Mouse (Mus musculus) frontal cortex, postnatal 14 days (tissue): ENCODE results near the gene Olfr810.

Experiments used
- DNase-seq, 2 experiments: peaks; one replicate each; pipeline ENCODE4 v3.0.0; 2022; ENCODE audit warnings: low spot score in 2 of 2

Olfr810 gene

GRCm38 (mm10) chr10:129794817-129795216 is at the start of gene Olfr810:
Gene Olfr810, minus strand, starts transcription at chr10:129794917.
- DNase-seq = no peak

GRCm38 (mm10) chr10:129804296-129804695 is 9.6 kb upstream of the Olfr810 start, which contains the start of gene Olfr811:
Gene Olfr811, minus strand, starts transcription at chr10:129804396.
- DNase-seq = no peak

- no peak for DNase-seq
Measured at GRCm38 (mm10) chr10:129778123-129778522, 16.6 kb downstream of the Olfr810 start.

- no peak for DNase-seq
Measured at GRCm38 (mm10) chr10:129774338-129774737, 20.4 kb downstream of the Olfr810 start, which contains the start of gene Olfr809. Gene Olfr809, plus strand, starts transcription at chr10:129774638.

- DNase-seq = no peak
Measured at GRCm38 (mm10) chr10:129765182-129765581, 29.5 kb downstream of the Olfr810 start, which contains the start of gene Olfr808. Gene Olfr808, plus strand, starts transcription at chr10:129765482.

- no peak for DNase-seq
Measured at GRCm38 (mm10) chr10:129757693-129758092, 37.0 kb downstream of the Olfr810 start, which contains the start of gene Olfr807. Gene Olfr807, minus strand, starts transcription at chr10:129757793.

- no peak for DNase-seq
Measured at GRCm38 (mm10) chr10:129741821-129742220, 52.9 kb downstream of the Olfr810 start, which contains the start of gene Olfr806. Gene Olfr806, minus strand, starts transcription at chr10:129741921.
